8 mouse cellular contexts compared by ENCODE assay signal in genomic region chr12:11265382-11266281, GRCm38 (mm10). TPM values are rescaled to one million over a fixed set of nuclear protein-coding genes. Genes with fewer than 3 reads are reported as not detected.
DNase-seq lines count a peak whose midpoint lies in the region; ATAC-seq and TF ChIP-seq lines count a peak whose summit lies in the region.

Gen1 (minus strand) TSS chr12:11265801.
Smc6 (plus strand) TSS chr12:11265886.

- H3K4me1 ChIP-seq in bone marrow macrophage, adult 2 months (ENCODE audit: control insufficient read depth, insufficient read depth, low read length): peaks cover 2% of the 10 kb centered on the region; the same call in 1 of the 2 replicates
- H3K4me1 ChIP-seq in embryonic fibroblast, embryonic 13.5 days (ENCODE audit: control insufficient read depth, insufficient read depth, low read length): peaks cover under 1% of the 10 kb centered on the region; the same call in 1 of the 2 replicates
- H3K4me1 ChIP-seq in kidney, embryonic 14.5 days (ENCODE audit: control insufficient read depth, insufficient read depth, low read length): peaks cover 9% of the 10 kb centered on the region
- peaks cover 22% of the 10 kb centered on the region for H3K4me1 ChIP-seq in limb, embryonic 15.5 days

- H3K9ac ChIP-seq in kidney, embryonic 14.5 days (ENCODE audit: low read depth, low read length): peak within 1 kb of the TSS; percentile 95
- H3K9ac ChIP-seq in limb, embryonic 15.5 days: peak within 1 kb of the TSS; percentile 90

- TF ChIP-seq POLR2A in bone marrow macrophage, adult 2 months (IDR thresholded peaks at IDR 0.05; ENCODE audit: borderline replicate concordance, low read depth, low read length): peak; percentile 87; the same call in 1 of the 2 replicates
- peak; percentile 95 for TF ChIP-seq POLR2A in embryonic fibroblast, embryonic 13.5 days (IDR thresholded peaks at IDR 0.05; ENCODE audit: low read depth, low read length)

- no peaks in the 10 kb centered on the region for H3K36me3 ChIP-seq in kidney, embryonic 14.5 days (ENCODE audit: control insufficient read depth, insufficient read depth, low read length)
- H3K36me3 ChIP-seq in limb, embryonic 15.5 days: no peaks in the 10 kb centered on the region

- H3K27ac ChIP-seq in bone marrow macrophage, adult 2 months (ENCODE audit: insufficient read depth, low read depth, low read length): peak within 1 kb of the TSS; percentile 86
- H3K27ac ChIP-seq in embryonic fibroblast, embryonic 13.5 days (ENCODE audit: insufficient read depth, low read length): peak within 1 kb of the TSS; percentile 92
- H3K27ac ChIP-seq in kidney, embryonic 14.5 days (ENCODE audit: low read depth, low read length): peak within 1 kb of the TSS; percentile 94
- H3K27ac ChIP-seq in limb, embryonic 15.5 days: peak within 1 kb of the TSS; percentile 94

- WGBS in kidney, embryonic 14.5 days: under 1% methylated on average over 80 of the region's 83 CpGs
- 1% methylated on average over 82 of the region's 83 CpGs for WGBS in limb, embryonic 15.5 days

- no peaks in the 10 kb centered on the region for H3K27me3 ChIP-seq in kidney, embryonic 14.5 days (ENCODE audit: control insufficient read depth, insufficient read depth, low read length)
- no peaks in the 10 kb centered on the region for H3K27me3 ChIP-seq in limb, embryonic 15.5 days

- no peak for TF ChIP-seq CTCF in bone marrow macrophage, adult 2 months (IDR thresholded peaks at IDR 0.05; ENCODE audit: low read depth, low read length)
- no peak for TF ChIP-seq CTCF in embryonic fibroblast, embryonic 13.5 days (IDR thresholded peaks at IDR 0.05; ENCODE audit: borderline replicate concordance, insufficient read depth, low read length)

- ATAC-seq in kidney, embryonic 14.5 days (ENCODE audit: low FRiP score, low TSS enrichment): peak; percentile 99
- peak; percentile 98 for ATAC-seq in limb, embryonic 15.5 days (ENCODE audit: insufficient number of reproducible peaks, low FRiP score, low TSS enrichment, low read depth)

- peak within 1 kb of the TSS; percentile 82 for H3K4me3 ChIP-seq in bone marrow macrophage, adult 2 months (ENCODE audit: insufficient read depth, low read length)
- H3K4me3 ChIP-seq in embryonic fibroblast, embryonic 13.5 days (ENCODE audit: insufficient read depth, low read length): peak within 1 kb of the TSS; percentile 96
- peak within 1 kb of the TSS; percentile 86 for H3K4me3 ChIP-seq in kidney, embryonic 14.5 days (ENCODE audit: low read length)
- peak within 1 kb of the TSS; percentile 93 for H3K4me3 ChIP-seq in limb, embryonic 15.5 days

- peak; percentile 98 for DNase-seq in A20 (ENCODE audit: low read depth, low spot score)
- peak; percentile 95 to 96 for DNase-seq in heart, adult 9 months (ENCODE audit: low spot score in 2 of 2)
- DNase-seq in monocyte, adult 2 months (ENCODE audit: low read depth in 1 of 2, low spot score in 2 of 2): peak; percentile 91 to 93
- DNase-seq in spleen, postnatal 36 days (ENCODE audit: low spot score in 2 of 2): peak; percentile 97

- H3K4me2 ChIP-seq in kidney, embryonic 14.5 days (replicated peaks; ENCODE audit: low read depth, low read length): peak within 1 kb of the TSS; percentile 60
- H3K4me2 ChIP-seq in limb, embryonic 15.5 days: peak within 1 kb of the TSS; percentile 96

- no peaks in the 10 kb centered on the region for H3K9me3 ChIP-seq in kidney, embryonic 14.5 days (ENCODE audit: control insufficient read depth, low read length)
- no peaks in the 10 kb centered on the region for H3K9me3 ChIP-seq in limb, embryonic 15.5 days

RNA-seq across cellular contexts. Expression of gene Gen1, which starts in this region (rescaled TPM):
- polyA plus RNA-seq in bone marrow macrophage, adult 2 months (2012; ENCODE audit: insufficient read depth, insufficient read length, missing spikeins): 8.0 and 10.0 TPM in 2 replicates
- polyA plus RNA-seq in embryonic fibroblast, embryonic 13.5 days (2011; ENCODE audit: insufficient read length, low read depth, missing spikeins): 12.1 and 15.2 TPM in 2 replicates
- 12.7 and 18.2 TPM in 2 replicates for polyA plus RNA-seq in kidney, embryonic 14.5 days (2014; fragmentation: Nextera tagmentation; extraction: Ambion mirVana)
- polyA plus RNA-seq in limb, embryonic 15.5 days (2015; fragmentation: Nextera tagmentation; extraction: Ambion mirVana): 5.6 and 7.5 TPM in 2 replicates

RNA-seq across cellular contexts. Expression of gene Smc6, which starts in this region (rescaled TPM):
- 63.3 and 63.6 TPM in 2 replicates for polyA plus RNA-seq in bone marrow macrophage, adult 2 months (2012; ENCODE audit: insufficient read depth, insufficient read length, missing spikeins)
- 136 and 163 TPM in 2 replicates for polyA plus RNA-seq in embryonic fibroblast, embryonic 13.5 days (2011; ENCODE audit: insufficient read length, low read depth, missing spikeins)
- 127 and 141 TPM in 2 replicates for polyA plus RNA-seq in kidney, embryonic 14.5 days (2014; fragmentation: Nextera tagmentation; extraction: Ambion mirVana)
- polyA plus RNA-seq in limb, embryonic 15.5 days (2015; fragmentation: Nextera tagmentation; extraction: Ambion mirVana): 137 and 145 TPM in 2 replicates

Comparison
In these comparisons a context has a peak if more than half of its experiments do, and no peak if none do; other contexts are left out.
1. Peak in every context shown above with its lines: DNase-seq, ATAC-seq, H3K4me3 ChIP-seq and H3K27ac ChIP-seq.